Mouse (Mus musculus): ENCODE results near the gene Ubqlnl. TPM values are rescaled to one million over a fixed set of nuclear protein-coding genes. Genes with fewer than 3 reads are reported as not detected.
A peak's percentile ranks its signal among the peaks of the same experiment; 100 is the strongest.

Ubqlnl gene
- total RNA-seq (2015; ENCODE audit: low replicate concordance) (not detected in 2 replicates), total RNA-seq (2017; ENCODE audit: low replicate concordance) (not detected in 2 replicates)

DNA sequence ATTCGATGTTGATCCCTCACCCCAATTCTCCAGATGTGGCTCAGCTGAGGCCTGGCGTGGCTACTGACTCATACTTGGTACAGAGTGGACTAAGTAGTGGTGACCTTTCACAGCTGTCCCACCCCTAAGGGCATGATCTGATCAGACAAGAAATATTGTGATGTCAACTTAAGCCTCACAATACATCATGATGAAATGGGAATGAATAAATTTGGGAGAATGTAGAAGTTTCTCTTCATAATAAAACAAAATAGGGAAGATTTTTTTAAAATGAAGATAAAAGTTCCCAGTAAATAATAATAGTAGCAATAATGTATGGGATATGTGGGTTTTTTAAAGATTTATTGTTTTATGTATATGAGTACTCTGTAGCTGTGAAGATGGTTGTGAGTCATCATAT is at the start of gene Ubqlnl:
TSS of gene Ubqlnl (minus strand) at position 101 of the 400 bp plus-strand sequence.
- no peak for ATAC-seq (replicated peaks; ENCODE audit: low FRiP score, poor library complexity, severe bottlenecking)

- ATAC-seq (replicated peaks; ENCODE audit: low FRiP score, poor library complexity, severe bottlenecking), result peak; percentile 77
Observed at GRCm38 (mm10) chr7:104199822-104200221, 49.5 kb upstream of the Ubqlnl start.

- ATAC-seq (replicated peaks; ENCODE audit: low FRiP score, poor library complexity, severe bottlenecking), result no peak
Observed at GRCm38 (mm10) chr7:104195885-104196284, 45.5 kb upstream of the Ubqlnl start, which contains the start of gene Olfr649. Olfr649 (minus strand) TSS chr7:104195985.

DNA sequence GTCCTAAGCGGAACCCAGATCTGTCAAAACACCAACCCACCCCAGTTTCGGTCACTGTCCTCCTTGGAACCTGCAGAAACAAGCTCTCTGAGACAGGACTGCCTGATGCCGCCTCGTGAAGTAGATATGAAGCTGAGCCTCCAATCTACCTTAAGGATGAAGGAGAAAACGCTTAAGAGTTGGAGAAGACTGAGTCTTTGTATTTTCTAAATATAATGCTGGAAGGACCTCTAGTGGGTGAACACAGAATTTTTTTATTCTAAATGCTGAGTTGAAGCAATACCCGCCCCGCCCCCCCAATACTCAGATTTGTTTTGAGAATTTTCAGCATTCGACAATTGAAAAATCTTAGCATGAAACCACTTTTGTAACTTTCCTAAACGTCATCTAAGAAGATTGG is 40.9 kb upstream of the Ubqlnl start:
- no peak for ATAC-seq (replicated peaks; ENCODE audit: low FRiP score, poor library complexity, severe bottlenecking)

GRCm38 (mm10) chr7:104183292-104183691 is 32.9 kb upstream of the Ubqlnl start, which contains the start of gene Olfr648:
Olfr648 (minus strand) TSS chr7:104183392.
- no peak for ATAC-seq (replicated peaks; ENCODE audit: low FRiP score, poor library complexity, severe bottlenecking)

DNA sequence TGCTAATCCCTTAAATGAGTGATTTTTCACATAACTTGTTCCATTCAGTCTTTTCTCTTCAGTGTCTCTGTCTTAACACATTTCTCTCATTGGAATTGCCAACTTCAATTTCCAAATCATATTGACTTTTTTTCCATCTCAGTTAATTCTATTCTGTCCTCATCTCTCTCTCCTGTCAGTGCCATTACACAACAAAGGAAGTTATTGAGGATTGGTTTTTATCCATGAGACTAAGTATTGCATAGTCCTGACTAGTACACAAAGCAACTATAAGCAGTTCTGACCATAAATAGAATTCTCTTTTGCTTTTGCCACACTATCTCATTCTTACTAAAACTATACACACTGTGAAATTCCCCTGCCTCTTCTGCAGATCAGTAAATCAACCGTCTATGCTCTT is 28.7 kb upstream of the Ubqlnl start:
- ATAC-seq (replicated peaks; ENCODE audit: low FRiP score, poor library complexity, severe bottlenecking), result no peak

GRCm38 (mm10) chr7:104178422-104179054 is 28.2 kb upstream of the Ubqlnl start:
- ATAC-seq (replicated peaks; ENCODE audit: low FRiP score, poor library complexity, severe bottlenecking), result no peak

- no peak for ATAC-seq (replicated peaks; ENCODE audit: low FRiP score, poor library complexity, severe bottlenecking)
Observed at GRCm38 (mm10) chr7:104175085-104175484, 24.7 kb upstream of the Ubqlnl start.

DNA sequence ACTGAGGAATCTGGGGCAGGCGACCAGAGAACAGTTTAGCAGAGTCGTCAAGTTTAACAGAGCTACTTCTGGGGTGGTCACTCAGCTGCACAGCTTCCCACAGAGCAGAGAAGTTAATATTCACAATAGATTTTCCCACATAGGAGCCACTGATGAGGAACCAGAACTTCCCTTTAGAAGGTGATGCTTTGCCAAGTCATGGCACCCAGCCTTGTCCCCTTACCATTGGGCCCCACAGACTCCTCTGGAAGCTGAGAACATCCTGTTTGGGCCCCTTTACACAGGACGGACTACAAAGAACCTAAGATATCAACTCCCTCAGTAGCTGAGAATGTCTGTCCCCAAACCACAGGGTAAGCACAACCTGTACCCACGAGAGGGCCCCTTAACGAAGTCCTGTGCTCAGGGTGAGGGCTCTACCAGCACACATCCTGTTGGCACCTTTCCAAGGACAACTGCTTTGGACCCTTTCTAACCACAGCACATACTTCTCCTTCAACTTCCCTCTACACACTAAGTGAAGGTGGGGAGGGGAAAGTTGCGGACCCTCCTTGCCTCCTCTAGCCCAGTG is 19.4 kb upstream of the Ubqlnl start:
- no peak for ATAC-seq (replicated peaks; ENCODE audit: low FRiP score, poor library complexity, severe bottlenecking)

GRCm38 (mm10) chr7:104167105-104167504 is 16.7 kb upstream of the Ubqlnl start:
- ATAC-seq (replicated peaks; ENCODE audit: low FRiP score, poor library complexity, severe bottlenecking), result no peak

- ATAC-seq (replicated peaks; ENCODE audit: low FRiP score, poor library complexity, severe bottlenecking), result no peak
Observed at GRCm38 (mm10) chr7:104143179-104143578, 7.2 kb downstream of the Ubqlnl start, which contains the start of gene Ubqln3. Ubqln3 (minus strand) TSS chr7:104143279.

DNA sequence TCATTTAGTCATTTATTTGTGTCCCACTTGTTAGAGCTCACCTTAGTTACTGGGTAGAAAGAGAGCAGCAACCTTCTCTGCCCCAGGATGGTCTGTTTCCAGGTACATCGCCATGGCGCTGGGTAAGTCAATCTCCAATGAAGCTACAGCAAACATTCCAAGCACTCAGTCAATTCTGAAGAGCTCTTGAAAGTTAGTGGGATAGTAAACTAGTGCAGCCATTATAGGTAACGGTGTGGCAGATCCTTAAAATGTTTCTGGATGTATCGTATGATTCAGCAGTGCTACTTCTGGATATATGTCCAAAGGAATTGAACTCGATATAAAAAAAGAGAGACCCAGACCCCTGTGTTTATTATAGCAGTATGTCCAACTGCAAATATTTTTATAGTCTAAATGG is 13.1 kb downstream of the Ubqlnl start, which contains the start of gene Olfr643:
TSS of gene Olfr643 (minus strand) at position 101 of the 400 bp plus-strand sequence.
- ATAC-seq (replicated peaks; ENCODE audit: low FRiP score, poor library complexity, severe bottlenecking), result no peak

GRCm38 (mm10) chr7:104129726-104130125 is 20.6 kb downstream of the Ubqlnl start, which contains the start of gene Ubqln5:
Ubqln5 (minus strand) TSS chr7:104129826.
- ATAC-seq (replicated peaks; ENCODE audit: low FRiP score, poor library complexity, severe bottlenecking), result no peak

DNA sequence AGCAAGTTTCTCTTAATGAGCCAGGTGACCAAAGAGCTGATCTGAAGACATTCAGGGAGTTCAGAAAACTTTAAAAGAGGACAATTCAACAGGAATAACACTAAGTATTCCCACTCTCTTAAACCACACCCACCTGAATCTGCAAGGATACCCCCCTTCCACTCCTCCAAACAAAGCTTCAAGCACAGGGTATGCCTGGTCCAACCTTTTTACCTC is 45.7 kb downstream of the Ubqlnl start, which contains the start of gene Olfr646:
TSS of gene Olfr646 (plus strand) at position 117 of the 216 bp plus-strand sequence.
- no peak for ATAC-seq (replicated peaks; ENCODE audit: low FRiP score, poor library complexity, severe bottlenecking)

- no peak for ATAC-seq (replicated peaks; ENCODE audit: low FRiP score, poor library complexity, severe bottlenecking)
Observed at GRCm38 (mm10) chr7:104103913-104104756, 46.2 kb downstream of the Ubqlnl start.

Other genes starting within 250 kb of the Ubqlnl start
- not detected in 2 replicates for gene Olfr65, start 247.1 kb downstream of the Ubqlnl start, total RNA-seq (2015; ENCODE audit: low replicate concordance)
- not detected in 2 replicates for gene Olfr65, start 247.1 kb downstream of the Ubqlnl start, total RNA-seq (2017; ENCODE audit: low replicate concordance)
- not detected in 2 replicates for gene Olfr631, start 221.7 kb downstream of the Ubqlnl start, total RNA-seq (2015; ENCODE audit: low replicate concordance)
- not detected in 2 replicates for gene Olfr631, start 221.7 kb downstream of the Ubqlnl start, total RNA-seq (2017; ENCODE audit: low replicate concordance)
- not detected in 2 replicates for gene Olfr632, start 216.2 kb downstream of the Ubqlnl start, total RNA-seq (2015; ENCODE audit: low replicate concordance)
- gene Olfr632, start 216.2 kb downstream of the Ubqlnl start, total RNA-seq (2017; ENCODE audit: low replicate concordance), result not detected in 2 replicates
- gene Olfr633, start 206.1 kb downstream of the Ubqlnl start, total RNA-seq (2015; ENCODE audit: low replicate concordance), result not detected in 2 replicates
- 0.15 TPM in 1 of 2 replicates, not detected in the other for gene Olfr633, start 206.1 kb downstream of the Ubqlnl start, total RNA-seq (2017; ENCODE audit: low replicate concordance)
- not detected in 2 replicates for gene Olfr635, start 179.4 kb downstream of the Ubqlnl start, total RNA-seq (2015; ENCODE audit: low replicate concordance)
- not detected in 2 replicates for gene Olfr635, start 179.4 kb downstream of the Ubqlnl start, total RNA-seq (2017; ENCODE audit: low replicate concordance)
- gene Olfr638, start 151.8 kb downstream of the Ubqlnl start, total RNA-seq (2015; ENCODE audit: low replicate concordance), result not detected in 2 replicates
- not detected in 2 replicates for gene Olfr638, start 151.8 kb downstream of the Ubqlnl start, total RNA-seq (2017; ENCODE audit: low replicate concordance)
- gene Olfr639, start 133.3 kb downstream of the Ubqlnl start, total RNA-seq (2015; ENCODE audit: low replicate concordance), result not detected in 2 replicates
- not detected in 2 replicates for gene Olfr639, start 133.3 kb downstream of the Ubqlnl start, total RNA-seq (2017; ENCODE audit: low replicate concordance)
- not detected in 2 replicates for gene Olfr640, start 125.0 kb downstream of the Ubqlnl start, total RNA-seq (2015; ENCODE audit: low replicate concordance)
- not detected in 2 replicates for gene Olfr640, start 125.0 kb downstream of the Ubqlnl start, total RNA-seq (2017; ENCODE audit: low replicate concordance)
- gene Olfr641, start 115.1 kb downstream of the Ubqlnl start, total RNA-seq (2015; ENCODE audit: low replicate concordance), result not detected in 2 replicates
- not detected in 2 replicates for gene Olfr641, start 115.1 kb downstream of the Ubqlnl start, total RNA-seq (2017; ENCODE audit: low replicate concordance)
- gene Olfr642, start 97.9 kb downstream of the Ubqlnl start, total RNA-seq (2015; ENCODE audit: low replicate concordance), result not detected in 2 replicates
- gene Olfr642, start 97.9 kb downstream of the Ubqlnl start, total RNA-seq (2017; ENCODE audit: low replicate concordance), result not detected in 2 replicates
- gene 4930516K23Rik, start 89.1 kb downstream of the Ubqlnl start, total RNA-seq (2015; ENCODE audit: low replicate concordance), result not detected in 2 replicates
- not detected in 2 replicates for gene 4930516K23Rik, start 89.1 kb downstream of the Ubqlnl start, total RNA-seq (2017; ENCODE audit: low replicate concordance)
- gene Olfr644, start 78.7 kb downstream of the Ubqlnl start, total RNA-seq (2015; ENCODE audit: low replicate concordance), result not detected in 2 replicates
- gene Olfr644, start 78.7 kb downstream of the Ubqlnl start, total RNA-seq (2017; ENCODE audit: low replicate concordance), result not detected in 2 replicates
- not detected in 2 replicates for gene Olfr645, start 65.1 kb downstream of the Ubqlnl start, total RNA-seq (2015; ENCODE audit: low replicate concordance)
- gene Olfr645, start 65.1 kb downstream of the Ubqlnl start, total RNA-seq (2017; ENCODE audit: low replicate concordance), result not detected in 2 replicates
- gene Olfr646, start 45.7 kb downstream of the Ubqlnl start, total RNA-seq (2015; ENCODE audit: low replicate concordance), result not detected in 2 replicates
- not detected in 2 replicates for gene Olfr646, start 45.7 kb downstream of the Ubqlnl start, total RNA-seq (2017; ENCODE audit: low replicate concordance)
- gene Ubqln5, start 20.7 kb downstream of the Ubqlnl start, total RNA-seq (2015; ENCODE audit: low replicate concordance), result not detected in 2 replicates
- not detected in 2 replicates for gene Ubqln5, start 20.7 kb downstream of the Ubqlnl start, total RNA-seq (2017; ENCODE audit: low replicate concordance)
- not detected in 2 replicates for gene Olfr643, start 13.2 kb downstream of the Ubqlnl start, total RNA-seq (2015; ENCODE audit: low replicate concordance)
- not detected in 2 replicates for gene Olfr643, start 13.2 kb downstream of the Ubqlnl start, total RNA-seq (2017; ENCODE audit: low replicate concordance)
- gene Ubqln3, start 7.3 kb downstream of the Ubqlnl start, total RNA-seq (2015; ENCODE audit: low replicate concordance), result not detected in 2 replicates
- gene Ubqln3, start 7.3 kb downstream of the Ubqlnl start, total RNA-seq (2017; ENCODE audit: low replicate concordance), result not detected in 2 replicates
- not detected in 2 replicates for gene Olfm5, start 14.3 kb upstream of the Ubqlnl start, total RNA-seq (2015; ENCODE audit: low replicate concordance)
- not detected in 2 replicates for gene Olfm5, start 14.3 kb upstream of the Ubqlnl start, total RNA-seq (2017; ENCODE audit: low replicate concordance)
- gene Olfr648, start 32.8 kb upstream of the Ubqlnl start, total RNA-seq (2015; ENCODE audit: low replicate concordance), result 0.72 and 1.3 TPM in 2 replicates
- 0.68 TPM in 1 of 2 replicates, not detected in the other for gene Olfr648, start 32.8 kb upstream of the Ubqlnl start, total RNA-seq (2017; ENCODE audit: low replicate concordance)
- not detected in 2 replicates for gene Olfr649, start 45.4 kb upstream of the Ubqlnl start, total RNA-seq (2015; ENCODE audit: low replicate concordance)
- gene Olfr649, start 45.4 kb upstream of the Ubqlnl start, total RNA-seq (2017; ENCODE audit: low replicate concordance), result 0.83 TPM in 1 of 2 replicates, not detected in the other
- gene Trim6, start 68.2 kb upstream of the Ubqlnl start, total RNA-seq (2015; ENCODE audit: low replicate concordance), result 1.7 TPM in 1 of 2 replicates, not detected in the other
- not detected in 2 replicates for gene Trim6, start 68.2 kb upstream of the Ubqlnl start, total RNA-seq (2017; ENCODE audit: low replicate concordance)
- gene Trim34a, start 93.9 kb upstream of the Ubqlnl start, total RNA-seq (2015; ENCODE audit: low replicate concordance), result 9.0 and 11.7 TPM in 2 replicates
- 7.6 and 13.5 TPM in 2 replicates for gene Trim34a, start 93.9 kb upstream of the Ubqlnl start, total RNA-seq (2017; ENCODE audit: low replicate concordance)
- 2.5 TPM in 1 of 2 replicates, not detected in the other for gene Trim5, start 137.5 kb upstream of the Ubqlnl start, total RNA-seq (2015; ENCODE audit: low replicate concordance)
- gene Trim5, start 137.5 kb upstream of the Ubqlnl start, total RNA-seq (2017; ENCODE audit: low replicate concordance), result 0.76 and 1.5 TPM in 2 replicates
- gene Trim12a, start 164.9 kb upstream of the Ubqlnl start, total RNA-seq (2015; ENCODE audit: low replicate concordance), result 31.0 and 59.5 TPM in 2 replicates
- 19.6 and 27.3 TPM in 2 replicates for gene Trim12a, start 164.9 kb upstream of the Ubqlnl start, total RNA-seq (2017; ENCODE audit: low replicate concordance)
- not detected in 2 replicates for gene Trim34b, start 178.9 kb upstream of the Ubqlnl start, total RNA-seq (2015; ENCODE audit: low replicate concordance)
- gene Trim34b, start 178.9 kb upstream of the Ubqlnl start, total RNA-seq (2017; ENCODE audit: low replicate concordance), result not detected in 2 replicates
- 8.3 and 15.5 TPM in 2 replicates for gene Trim12c, start 202.8 kb upstream of the Ubqlnl start, total RNA-seq (2015; ENCODE audit: low replicate concordance)
- gene Trim12c, start 202.8 kb upstream of the Ubqlnl start, total RNA-seq (2017; ENCODE audit: low replicate concordance), result 11.5 and 22.8 TPM in 2 replicates
- 6.5 and 8.0 TPM in 2 replicates for gene Trim30b, start 219.3 kb upstream of the Ubqlnl start, total RNA-seq (2015; ENCODE audit: low replicate concordance)
- 1.3 and 2.7 TPM in 2 replicates for gene Trim30b, start 219.3 kb upstream of the Ubqlnl start, total RNA-seq (2017; ENCODE audit: low replicate concordance)

Measured in erythroid progenitor cell, adult 5-6 weeks (primary cell).